Mouse (Mus musculus) MEL (cell line): ENCODE results near the gene Sh3glb2.

Experiments used
- CTCF ChIP-seq, 3 experiments: IDR thresholded peaks in 2 of 3; conservative IDR thresholded peaks in 1 of 3; 2 replicates each; pipeline ENCODE4 v1.5.1; 2011 to 2012; ENCODE audit warnings: low read length in 3 of 3, low read depth in 2 of 3, mild to moderate bottlenecking in 2 of 3, improper control_type of control experiment in 1 of 3, inconsistent platforms in 1 of 3, mixed read lengths in 1 of 3, moderate library complexity in 1 of 3; ENCODE audit not compliant: control insufficient read depth in 1 of 3, insufficient read depth in 1 of 3, poor library complexity in 1 of 3, severe bottlenecking in 1 of 3
- KAT2A ChIP-seq: conservative IDR thresholded peaks from 2 replicates; pipeline ENCODE4 v1.6.1; 2012; ENCODE audit warnings: low read depth, low read length, improper control_type of control experiment, inconsistent platforms

DNA sequence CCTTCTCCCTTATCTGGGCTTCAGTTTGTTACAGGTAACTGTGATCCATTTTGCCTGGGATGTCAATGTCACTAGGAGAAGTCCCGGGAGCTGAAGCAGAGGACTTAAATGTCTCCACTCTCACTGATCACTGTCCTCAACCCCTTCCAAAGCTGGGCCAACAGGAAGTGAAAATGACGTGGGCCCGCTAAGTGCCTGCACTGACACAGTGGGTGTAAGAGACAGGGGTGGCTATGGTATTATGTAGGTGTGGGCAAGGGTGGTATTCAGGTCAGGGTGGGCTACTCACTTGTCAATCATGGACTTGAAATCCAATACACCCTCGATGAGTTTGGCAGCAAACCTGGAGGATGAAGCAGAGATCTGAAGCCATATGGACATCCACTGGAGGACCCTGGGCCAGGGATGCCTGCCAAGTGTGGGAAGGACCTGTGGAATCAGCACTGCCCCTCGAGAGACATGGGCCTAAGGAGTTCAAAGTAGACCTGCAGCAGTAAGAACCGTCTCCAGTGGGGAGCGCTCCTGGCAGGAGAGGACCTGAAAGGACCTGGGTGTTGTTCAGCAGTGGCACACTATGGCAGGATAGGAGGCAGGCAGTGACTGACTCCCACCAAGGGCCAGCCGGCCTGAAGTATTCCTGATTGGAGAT, 49.4 kb upstream of the Sh3glb2 start:
- no peak for TF ChIP-seq CTCF (IDR thresholded peaks at IDR 0.05 in 2 of 3, conservative IDR thresholded peaks at IDR 0.05 in 1 of 3; ENCODE audit: control insufficient read depth in 1 of 3, insufficient read depth in 1 of 3, low read depth in 2 of 3, low read length in 3 of 3, poor library complexity in 1 of 3, severe bottlenecking in 1 of 3)
- no peak for TF ChIP-seq KAT2A
